Mouse (Mus musculus) small intestine, adult 2 months (tissue): ENCODE measurements around the gene Vmp1. TPM values are rescaled to one million over a fixed set of nuclear protein-coding genes. Genes with fewer than 3 reads are reported as not detected.

Experiments used
- H3K27ac ChIP-seq: fragments of 200-500 bp; 2 replicates; pipeline ENCODE4 v1.5.1; 2012; ENCODE audit warnings: low read depth, low read length, control low read depth, inconsistent platforms; ENCODE audit not compliant: insufficient read depth
- H3K27me3 ChIP-seq: fragments of 200-500 bp; 2 replicates; pipeline ENCODE4 v1.6.1; 2012; ENCODE audit warnings: mild to moderate bottlenecking, moderate library complexity, low read length, inconsistent platforms; ENCODE audit not compliant: control insufficient read depth, insufficient read depth
- H3K36me3 ChIP-seq: fragments of 200-500 bp; 2 replicates; pipeline ENCODE4 v1.6.1; 2012; ENCODE audit warnings: mild to moderate bottlenecking, low read length, control low read depth, inconsistent platforms; ENCODE audit not compliant: control insufficient read depth, insufficient read depth
- H3K4me1 ChIP-seq: fragments of 200-500 bp; 2 replicates; pipeline ENCODE4 v1.6.1; 2012; ENCODE audit warnings: low read length, inconsistent platforms, mixed read lengths; ENCODE audit not compliant: control insufficient read depth, insufficient read depth, insufficient read length
- H3K4me3 ChIP-seq: fragments of 200-500 bp; 2 replicates; pipeline ENCODE4 v1.5.1; 2012; ENCODE audit warnings: low read depth, mild to moderate bottlenecking, control low read depth, inconsistent platforms, low read length, moderate library complexity
- CTCF ChIP-seq: fragments of 200-500 bp; IDR thresholded peaks from 2 replicates; pipeline ENCODE4 v1.5.1; 2012; ENCODE audit warnings: low read depth, mild to moderate bottlenecking, control low read depth, inconsistent platforms, low read length, moderate library complexity, mixed read lengths; ENCODE audit not compliant: insufficient replicate concordance, insufficient read length; ENCODE audit errors: extremely low read depth
- POLR2A ChIP-seq: fragments of 200-500 bp; IDR thresholded peaks from 2 replicates; pipeline ENCODE4 v1.6.1; 2012; ENCODE audit warnings: low read depth, mild to moderate bottlenecking, control low read depth, inconsistent platforms, low read length, moderate library complexity
- WGBS: fragments of 180-500 bp; shearing (Covaris S2); methylation state at CpG from one replicate; pipeline ENCODE4 v1.1.7; 2018; 5-methylcytosine and 5-hydroxymethylcytosine counted together
- polyA plus RNA-seq: library from polyadenylated mRNA; depleted of rRNA; stranded (reverse); fragments of >200 nt; gene quantifications from 2 replicates; pipeline ENCODE4 v1.2.3, GENCODE M21; 2012

Gene Vmp1
- polyA plus RNA-seq, 1 experiment, result 38.8 TPM

DNA sequence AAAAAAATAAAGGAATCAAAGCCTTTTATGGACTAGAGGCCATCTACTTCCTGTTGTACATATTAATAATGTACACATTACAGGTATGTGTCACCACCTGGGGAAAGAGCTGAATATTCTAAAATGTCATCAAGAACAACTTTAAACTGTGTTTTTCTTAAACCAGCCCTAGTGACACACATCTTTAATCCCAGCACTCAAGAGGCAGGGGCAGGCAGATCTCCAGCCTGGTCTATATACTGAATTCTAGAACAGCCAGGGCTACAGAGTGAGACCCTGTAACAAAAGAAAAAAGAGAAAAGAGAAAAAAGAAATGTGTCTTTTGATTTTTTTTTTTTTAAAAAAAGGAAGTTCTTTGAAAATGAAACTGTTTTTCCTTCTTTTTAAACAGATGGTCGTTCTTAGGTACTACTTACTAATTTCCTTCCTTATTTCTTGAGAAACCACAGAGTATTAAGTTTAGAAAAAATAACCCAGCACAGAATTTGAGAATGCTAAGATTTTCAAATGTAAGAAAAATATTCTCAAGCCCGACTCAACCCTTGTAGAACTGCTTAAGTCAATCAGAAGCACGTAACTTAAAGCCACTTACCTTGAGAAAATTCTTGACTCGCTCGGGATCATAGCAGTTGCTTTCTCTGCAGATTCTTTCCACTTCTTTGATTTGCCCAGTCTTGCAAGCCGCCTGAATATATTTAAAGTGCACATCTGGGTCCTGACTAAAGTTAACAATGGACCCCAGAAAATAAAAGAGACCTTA is 33.9 kb upstream of the Vmp1 start:
- peaks cover 65% of the 10 kb centered on the region for H3K36me3 ChIP-seq
- 75% methylated on average over 6 of the region's 6 CpGs for WGBS
- no peak overlapping the region for H3K4me3 ChIP-seq
- H3K4me1 ChIP-seq, result no peaks in the 10 kb centered on the region
- TF ChIP-seq POLR2A (no peak), CTCF (no peak)
- no peaks in the 10 kb centered on the region for H3K27me3 ChIP-seq
- peak overlapping the region; percentile 55; the same call in 1 of the 2 replicates for H3K27ac ChIP-seq

DNA sequence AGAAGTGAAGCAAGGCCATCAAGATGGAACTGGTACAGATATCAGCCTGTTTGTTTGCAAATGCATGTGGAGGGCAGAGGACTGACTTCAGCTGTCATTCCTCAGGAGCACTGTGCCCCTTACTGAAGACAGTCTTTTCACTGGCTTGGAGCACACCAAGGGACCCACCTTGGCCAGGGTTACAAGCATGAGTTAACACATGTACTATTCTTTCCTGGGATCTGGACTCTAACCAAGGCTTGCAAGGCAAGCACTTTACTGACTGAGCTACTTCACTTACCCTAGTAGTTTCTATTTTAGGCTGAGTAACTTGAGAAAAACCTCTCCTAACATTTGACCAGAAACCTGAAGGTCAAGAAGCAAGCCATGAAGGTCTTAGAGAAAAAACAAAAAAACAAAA is 31.0 kb upstream of the Vmp1 start:
- Histone ChIP-seq H3K27ac (no peak overlapping the region), H3K4me3 (no peak overlapping the region), H3K4me1 (no peaks in the 10 kb centered on the region), H3K36me3 (peaks cover 69% of the 10 kb centered on the region), H3K27me3 (no peaks in the 10 kb centered on the region)
- TF ChIP-seq CTCF (no peak), POLR2A (no peak)

DNA sequence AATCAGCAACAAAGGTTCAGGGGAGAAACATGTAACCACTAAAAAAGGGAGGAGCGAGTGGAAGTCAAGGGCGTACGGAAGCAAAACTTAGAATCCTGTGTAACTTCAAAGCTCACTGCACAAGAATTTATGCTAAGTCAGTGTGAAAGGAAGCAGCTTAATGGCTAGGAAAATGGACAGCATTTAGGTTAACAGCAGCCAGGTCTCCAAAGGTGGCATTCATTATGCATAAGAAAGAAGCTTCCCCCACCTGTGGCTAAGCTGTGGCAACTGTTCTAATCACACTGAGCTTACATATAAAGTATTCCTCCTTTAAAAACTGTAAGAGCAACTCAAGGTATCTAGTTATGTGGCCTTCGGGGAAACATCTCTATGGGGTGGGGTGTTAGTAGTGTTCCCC is 17.5 kb upstream of the Vmp1 start:
- peaks cover 74% of the 10 kb centered on the region for H3K36me3 ChIP-seq
- no peak for TF ChIP-seq CTCF
- TF ChIP-seq POLR2A, result no peak
- H3K4me1 ChIP-seq, result no peaks in the 10 kb centered on the region
- WGBS, result 90% methylated on average over 4 of the region's 4 CpGs
- H3K27me3 ChIP-seq, result no peaks in the 10 kb centered on the region
- H3K27ac ChIP-seq, result no peak overlapping the region
- H3K4me3 ChIP-seq, result no peak overlapping the region

DNA sequence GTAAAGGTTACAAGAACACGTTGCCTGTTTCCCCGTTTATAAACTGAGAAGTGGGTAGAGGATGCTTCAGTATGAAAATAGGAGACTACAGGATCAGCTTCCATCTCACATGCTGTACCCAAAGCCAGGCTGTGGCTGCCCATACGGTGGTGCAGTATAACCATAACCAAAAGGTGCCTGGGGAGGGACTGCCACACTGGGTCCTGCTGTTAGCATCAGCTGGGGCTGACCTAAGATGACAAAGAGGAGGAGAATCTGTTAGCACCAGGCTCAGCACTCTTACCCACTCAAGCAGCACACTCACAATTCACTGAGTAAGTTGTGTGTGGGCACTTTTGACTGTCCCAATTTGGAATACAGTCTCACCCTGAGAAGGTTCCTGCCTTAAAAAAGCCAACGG is 11.8 kb upstream of the Vmp1 start:
- TF ChIP-seq CTCF (no peak), POLR2A (no peak)
- no peak overlapping the region for H3K27ac ChIP-seq
- peaks cover 65% of the 10 kb centered on the region for H3K36me3 ChIP-seq
- no peaks in the 10 kb centered on the region for H3K4me1 ChIP-seq
- 81% methylated on average over 4 of the region's 4 CpGs for WGBS
- no peak overlapping the region for H3K4me3 ChIP-seq
- no peaks in the 10 kb centered on the region for H3K27me3 ChIP-seq

DNA sequence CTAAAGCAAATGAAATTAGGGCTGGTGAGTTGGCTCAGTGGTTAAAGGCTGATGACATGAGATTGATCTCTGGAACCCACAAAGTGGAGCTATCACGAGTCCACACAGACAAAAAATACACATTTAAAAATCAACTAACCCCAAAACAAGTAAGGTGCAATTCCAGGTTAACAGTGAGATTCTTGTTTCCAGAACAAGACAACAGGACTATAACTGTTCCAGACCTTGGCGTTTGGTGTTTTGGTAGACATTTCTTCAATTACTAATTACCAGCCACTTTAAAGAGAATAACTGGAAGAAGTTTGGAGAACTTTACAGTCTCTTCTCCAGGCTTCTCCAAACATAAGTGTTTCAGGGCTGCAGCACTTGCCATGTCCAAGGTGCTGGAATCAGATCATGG is 8.9 kb upstream of the Vmp1 start:
- Histone ChIP-seq H3K4me3 (no peak overlapping the region), H3K4me1 (no peaks in the 10 kb centered on the region), H3K27ac (no peak overlapping the region), H3K36me3 (peaks cover 60% of the 10 kb centered on the region), H3K27me3 (no peaks in the 10 kb centered on the region)
- TF ChIP-seq CTCF (no peak), POLR2A (no peak)
- WGBS, result 80% methylated on average over 2 of the region's 2 CpGs

DNA sequence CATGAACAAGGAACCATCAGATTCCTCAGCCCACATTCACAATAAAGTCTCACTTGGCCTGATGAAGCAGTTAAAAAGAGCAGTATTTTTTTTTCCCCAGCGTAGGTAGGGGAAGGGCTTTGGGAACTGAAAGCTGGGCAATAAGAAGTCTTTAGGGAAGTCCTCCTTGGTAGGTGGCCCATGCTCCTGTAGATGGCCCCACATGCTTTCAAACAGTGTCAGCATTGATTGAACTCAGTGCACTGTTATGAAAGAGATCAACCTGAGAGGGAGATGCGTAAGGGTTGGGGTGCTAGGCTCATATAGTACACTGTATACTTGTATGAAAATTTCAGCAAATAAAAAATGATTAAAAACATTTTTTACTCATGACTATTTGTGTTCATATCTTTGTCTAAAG is 8.3 kb upstream of the Vmp1 start:
- Histone ChIP-seq H3K4me3 (no peak overlapping the region), H3K27me3 (no peaks in the 10 kb centered on the region), H3K4me1 (no peaks in the 10 kb centered on the region), H3K36me3 (peaks cover 55% of the 10 kb centered on the region), H3K27ac (no peak overlapping the region)
- 85% methylated on average over 2 of the region's 2 CpGs for WGBS
- no peak for TF ChIP-seq POLR2A
- TF ChIP-seq CTCF, result no peak

DNA sequence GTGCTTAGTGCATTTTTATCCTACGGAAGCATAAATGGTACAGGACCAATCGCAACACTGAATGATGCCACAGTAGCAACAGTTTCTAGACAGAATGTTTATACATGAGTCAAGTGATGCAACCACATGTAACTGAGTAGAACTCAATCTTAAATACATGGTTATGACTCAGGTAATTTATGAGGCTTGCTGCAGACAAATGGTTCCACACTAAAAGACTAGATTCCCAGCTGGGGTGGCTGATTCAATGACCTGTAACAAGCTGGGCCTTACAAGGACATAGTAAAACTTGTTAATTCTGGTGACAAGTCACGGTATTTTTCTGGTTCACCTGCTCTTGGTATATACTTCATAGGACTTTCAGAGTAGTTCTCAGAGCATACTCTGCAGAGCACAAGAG is 7.8 kb upstream of the Vmp1 start:
- 86% methylated on average over 3 of the region's 3 CpGs for WGBS
- no peaks in the 10 kb centered on the region for H3K27me3 ChIP-seq
- no peaks in the 10 kb centered on the region for H3K4me1 ChIP-seq
- H3K4me3 ChIP-seq, result no peak overlapping the region
- no peak overlapping the region for H3K27ac ChIP-seq
- H3K36me3 ChIP-seq, result peaks cover 50% of the 10 kb centered on the region
- TF ChIP-seq CTCF, result no peak
- TF ChIP-seq POLR2A, result no peak
